Mouse (Mus musculus): Measurements from ENCODE around the gene Gm9844.

DNA sequence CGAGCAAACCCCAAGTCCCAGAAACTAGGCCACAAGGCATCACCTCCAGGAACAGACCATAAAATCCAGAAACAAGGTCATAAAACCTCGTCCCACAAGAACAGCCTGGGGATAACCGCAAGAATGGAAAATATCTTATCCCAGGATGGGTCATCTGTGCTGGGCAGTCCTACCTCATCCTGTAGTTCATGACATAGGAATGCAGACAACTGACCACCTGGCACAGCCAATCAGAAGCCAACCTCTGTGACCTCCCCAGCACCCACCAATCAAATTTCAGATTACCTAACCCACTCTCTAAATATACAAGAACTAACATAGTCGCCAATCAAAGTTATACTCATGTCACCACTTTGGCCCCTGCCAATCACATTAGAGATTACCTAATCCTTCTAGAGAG lies 21.0 kb upstream of the Gm9844 start:
- TF ChIP-seq EP300 (IDR thresholded peaks at IDR 0.05; ENCODE audit: low read depth in 1 of 2, low read length in 2 of 2) (no peak), POLR2A (IDR thresholded peaks at IDR 0.05; ENCODE audit: control insufficient read depth in 1 of 2, insufficient read depth in 1 of 2, low read depth in 1 of 2, low read length in 2 of 2, poor library complexity in 1 of 2) (no peak), USF2 (IDR thresholded peaks at IDR 0.05; ENCODE audit: borderline replicate concordance in 1 of 2, insufficient read depth in 1 of 2, low read depth in 1 of 2, low read length in 2 of 2) (no peak), GABPA (IDR thresholded peaks at IDR 0.05; ENCODE audit: low read depth, low read length) (no peak)
